26 mouse cellular contexts compared by ENCODE assay signal in the genomic region with DNA sequence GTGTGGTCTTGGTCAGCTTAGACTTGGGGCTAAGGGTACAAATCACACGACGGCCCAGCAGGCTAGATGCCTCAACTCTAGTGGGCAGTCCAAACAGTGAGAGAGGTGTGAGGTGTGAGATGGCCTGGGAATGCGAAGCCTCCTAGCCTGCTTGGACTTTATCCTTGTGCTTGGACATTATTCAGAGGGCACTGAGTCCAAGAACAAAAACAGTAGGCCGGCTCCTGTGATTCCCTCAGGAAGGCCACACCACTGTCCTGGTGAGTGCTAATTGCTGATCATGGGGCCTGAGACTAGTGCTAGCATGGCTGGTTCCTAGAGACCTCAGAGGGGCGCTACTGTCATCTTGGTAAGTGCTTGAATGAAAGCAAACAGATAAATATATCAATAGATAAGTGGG. TPM values are rescaled to one million over a fixed set of nuclear protein-coding genes. Genes with fewer than 3 reads are reported as not detected.
DNase-seq lines count a peak whose midpoint lies in the region; ATAC-seq and TF ChIP-seq lines count a peak whose summit lies in the region.
"Had no signal": no experiment of that assay in that cellular context is flagged by ENCODE, and none has a peak within 500 bp of the region (broad histone marks: within the 10 kb centered on the region; RNA-seq: fewer than 3 reads in every experiment).

No protein-coding gene starts in this region.

- TF ChIP-seq CTCF in gastrocnemius, adult 2 months (IDR thresholded peaks at IDR 0.05), result no peak

- 82% methylated on average over 5 of the region's 5 CpGs for WGBS in midbrain, embryonic 11.5 days
- 87% methylated on average over 5 of the region's 5 CpGs for WGBS in midbrain, embryonic 15.5 days
- WGBS in kidney, embryonic 15.5 days, result 77% methylated on average over 5 of the region's 5 CpGs

- no peaks in the 10 kb centered on the region for H3K9me3 ChIP-seq in midbrain, embryonic 11.5 days (ENCODE audit: control insufficient read depth, low read length)
- no peaks in the 10 kb centered on the region for H3K9me3 ChIP-seq in midbrain, embryonic 15.5 days
- H3K9me3 ChIP-seq in kidney, embryonic 15.5 days (replicated peaks), result no peaks in the 10 kb centered on the region
- H3K9me3 ChIP-seq: embryonic facial prominence, embryonic 12.5 days; heart, embryonic 15.5 days; hindbrain, embryonic 15.5 days; liver, embryonic 13.5 days; lung, embryonic 15.5 days had no signal

- H3K9ac ChIP-seq in midbrain, embryonic 11.5 days (ENCODE audit: low read length), result no peak overlapping the region
- no peak overlapping the region for H3K9ac ChIP-seq in midbrain, embryonic 15.5 days
- no peak overlapping the region for H3K9ac ChIP-seq in kidney, embryonic 15.5 days
- H3K9ac ChIP-seq: embryonic facial prominence, embryonic 12.5 days; heart, embryonic 15.5 days; hindbrain, embryonic 15.5 days; liver, embryonic 13.5 days; lung, embryonic 15.5 days had no signal

- no peak overlapping the region for H3K4me2 ChIP-seq in midbrain, embryonic 11.5 days
- H3K4me2 ChIP-seq in midbrain, embryonic 15.5 days, result no peak overlapping the region
- H3K4me2 ChIP-seq in kidney, embryonic 15.5 days, result 0 out of 2 replicates have a peak overlapping the region, but pooled peaks have one; percentile 2
- H3K4me2 ChIP-seq: embryonic facial prominence, embryonic 12.5 days; heart, embryonic 15.5 days; hindbrain, embryonic 15.5 days; liver, embryonic 13.5 days; lung, embryonic 15.5 days had no signal

- intact Hi-C loops in gastrocnemius, adult 2 months (cut with DNase I), result no loop called here
- intact Hi-C loops in heart, postnatal 14 days (cut with DNase I), result no loop called here

- H3K4me1 ChIP-seq in midbrain, embryonic 11.5 days (ENCODE audit: control insufficient read depth, insufficient read depth, low read length), result peaks cover 2% of the 10 kb centered on the region; the same call in 1 of the 2 replicates
- H3K4me1 ChIP-seq in midbrain, embryonic 15.5 days, result peaks cover 11% of the 10 kb centered on the region
- peaks cover 34% of the 10 kb centered on the region for H3K4me1 ChIP-seq in kidney, embryonic 15.5 days
- H3K4me1 ChIP-seq: heart, embryonic 15.5 days had no signal

- H3K27me3 ChIP-seq in midbrain, embryonic 11.5 days (ENCODE audit: control insufficient read depth, insufficient read depth, low read length), result no peaks in the 10 kb centered on the region
- no peaks in the 10 kb centered on the region for H3K27me3 ChIP-seq in midbrain, embryonic 15.5 days (replicated peaks)
- H3K27me3 ChIP-seq in kidney, embryonic 15.5 days, result no peaks in the 10 kb centered on the region
- H3K27me3 ChIP-seq: embryonic facial prominence, embryonic 12.5 days; hindbrain, embryonic 15.5 days; lung, embryonic 15.5 days had no signal

- peak; percentile 33 for DNase-seq in midbrain, embryonic 11.5 days (ENCODE audit: low spot score, missing footprints)
- DNase-seq in kidney, postnatal 36 days, result peak; percentile 77 to 89
- no peak for DNase-seq in gastrocnemius, adult 2 months
- no peak for DNase-seq in heart, postnatal 14 days
- DNase-seq in layer of hippocampus, postnatal 10 days (ENCODE audit: low spot score in 2 of 2), result no peak
- DNase-seq in lung, postnatal 25 days (ENCODE audit: low spot score), result no peak
- DNase-seq: cerebellum, adult 18-20 months; cerebellum, postnatal 25 days; gastrocnemius, postnatal 36 days; heart, postnatal 4 days; layer of hippocampus, adult 9-11 months; liver, embryonic 13.5 days; thymus, postnatal 36 days had no signal

- no peak for ATAC-seq in midbrain, embryonic 11.5 days (ENCODE audit: low FRiP score)
- ATAC-seq in midbrain, embryonic 15.5 days (replicated peaks), result no peak
- ATAC-seq in kidney, embryonic 15.5 days (replicated peaks; ENCODE audit: low FRiP score), result no peak

- no peaks in the 10 kb centered on the region for H3K36me3 ChIP-seq in midbrain, embryonic 11.5 days (ENCODE audit: control insufficient read depth, insufficient read depth, low read length)
- no peaks in the 10 kb centered on the region for H3K36me3 ChIP-seq in midbrain, embryonic 15.5 days (replicated peaks)
- H3K36me3 ChIP-seq in kidney, embryonic 15.5 days, result no peaks in the 10 kb centered on the region
- H3K36me3 ChIP-seq: embryonic facial prominence, embryonic 12.5 days; heart, embryonic 15.5 days; hindbrain, embryonic 15.5 days; liver, embryonic 13.5 days; lung, embryonic 15.5 days had no signal

- H3K4me3 ChIP-seq in midbrain, embryonic 11.5 days (ENCODE audit: low read depth, low read length), result no peak overlapping the region
- H3K4me3 ChIP-seq in midbrain, embryonic 15.5 days, result no peak overlapping the region
- H3K4me3 ChIP-seq in kidney, embryonic 15.5 days (replicated peaks), result no peak overlapping the region
- no peak overlapping the region for H3K4me3 ChIP-seq in gastrocnemius, adult 2 months
- H3K4me3 ChIP-seq: embryonic facial prominence, embryonic 12.5 days; heart, embryonic 15.5 days; hindbrain, embryonic 15.5 days; left cerebral cortex, adult 2 months; liver, embryonic 13.5 days; lung, embryonic 15.5 days had no signal

- no peak overlapping the region for H3K27ac ChIP-seq in midbrain, embryonic 11.5 days (ENCODE audit: low read depth, low read length)
- H3K27ac ChIP-seq in midbrain, embryonic 15.5 days, result no peak overlapping the region
- H3K27ac ChIP-seq in kidney, embryonic 15.5 days, result 0 out of 2 replicates have a peak overlapping the region, but pooled peaks have one; percentile 46
- no peak overlapping the region for H3K27ac ChIP-seq in gastrocnemius, adult 2 months
- H3K27ac ChIP-seq: embryonic facial prominence, embryonic 12.5 days; heart, embryonic 15.5 days; hindbrain, embryonic 15.5 days; liver, embryonic 13.5 days; lung, embryonic 15.5 days; macrophage had no signal

RNA-seq across cellular contexts. Expression of a gene that starts 15.4 kb away (rescaled TPM):
- polyA plus RNA-seq in midbrain, embryonic 11.5 days (2014; fragmentation: Nextera tagmentation; extraction: Ambion mirVana), result 8.0 and 10.7 TPM in 2 replicates
- polyA plus RNA-seq in midbrain, embryonic 15.5 days (2015; fragmentation: Nextera tagmentation; extraction: Ambion mirVana), result 15.5 and 16.3 TPM in 2 replicates
- polyA plus RNA-seq in kidney, embryonic 15.5 days (2015; fragmentation: Nextera tagmentation; extraction: Ambion mirVana), result 6.4 and 7.3 TPM in 2 replicates
- under 1 TPM; 0.61 to 0.78 TPM for total RNA-seq in gastrocnemius, adult 2 months (2021)
- total RNA-seq in heart, postnatal 14 days (2021), result 1 to 10 TPM; 1.6 to 2.0 TPM
- total RNA-seq in layer of hippocampus, postnatal 10 days (2021), result 10 to 100 TPM; 85.8 to 89.8 TPM

RNA-seq across cellular contexts. Expression of a gene that starts 44.9 kb away (rescaled TPM):
- 35.5 and 40.8 TPM in 2 replicates for polyA plus RNA-seq in midbrain, embryonic 11.5 days (2014; fragmentation: Nextera tagmentation; extraction: Ambion mirVana)
- polyA plus RNA-seq in midbrain, embryonic 15.5 days (2015; fragmentation: Nextera tagmentation; extraction: Ambion mirVana), result 35.8 and 39.3 TPM in 2 replicates
- polyA plus RNA-seq in kidney, embryonic 15.5 days (2015; fragmentation: Nextera tagmentation; extraction: Ambion mirVana), result 35.3 and 37.6 TPM in 2 replicates
- 10 to 100 TPM; 20.6 to 24.6 TPM for total RNA-seq in gastrocnemius, adult 2 months (2021)
- total RNA-seq in heart, postnatal 14 days (2021), result 10 to 100 TPM; 31.0 to 33.0 TPM
- 10 to 100 TPM; 32.3 to 34.3 TPM for total RNA-seq in layer of hippocampus, postnatal 10 days (2021)

RNA-seq across cellular contexts. Expression of a gene that starts 46.7 kb away (rescaled TPM):
- not detected in 2 replicates for polyA plus RNA-seq in midbrain, embryonic 11.5 days (2014; fragmentation: Nextera tagmentation; extraction: Ambion mirVana)
- polyA plus RNA-seq in midbrain, embryonic 15.5 days (2015; fragmentation: Nextera tagmentation; extraction: Ambion mirVana), result 2.3 TPM in 1 of 2 replicates, not detected in the other
- not detected in 2 replicates for polyA plus RNA-seq in kidney, embryonic 15.5 days (2015; fragmentation: Nextera tagmentation; extraction: Ambion mirVana)
- 10 to 100 TPM; 10.3 to 12.7 TPM for total RNA-seq in gastrocnemius, adult 2 months (2021)
- total RNA-seq in heart, postnatal 14 days (2021), result 10 to 100 TPM in 1 of 2 experiments, 1 to 10 TPM in 1; 3.4 to 24.9 TPM
- total RNA-seq in layer of hippocampus, postnatal 10 days (2021), result 10 to 100 TPM; 21.1 to 23.0 TPM
- total RNA-seq: ES-E14; neutrophil, adult 5-6 weeks had no signal
- polyA plus RNA-seq: forebrain, embryonic 11.5 days; heart, embryonic 15.5 days; hindbrain, embryonic 15.5 days; intestine, embryonic 14.5 days; limb, embryonic 14.5 days; liver, embryonic 13.5 days; lung, embryonic 15.5 days; macrophage had no signal

RNA-seq across cellular contexts. Expression of a gene that starts 56.0 kb away (rescaled TPM):
- 24.9 and 29.4 TPM in 2 replicates for polyA plus RNA-seq in midbrain, embryonic 11.5 days (2014; fragmentation: Nextera tagmentation; extraction: Ambion mirVana)
- polyA plus RNA-seq in midbrain, embryonic 15.5 days (2015; fragmentation: Nextera tagmentation; extraction: Ambion mirVana), result 42.5 and 43.5 TPM in 2 replicates
- polyA plus RNA-seq in kidney, embryonic 15.5 days (2015; fragmentation: Nextera tagmentation; extraction: Ambion mirVana), result 34.6 and 39.1 TPM in 2 replicates
- 10 to 100 TPM; 13.0 to 16.1 TPM for total RNA-seq in gastrocnemius, adult 2 months (2021)
- 10 to 100 TPM; 27.8 to 32.4 TPM for total RNA-seq in heart, postnatal 14 days (2021)
- total RNA-seq in layer of hippocampus, postnatal 10 days (2021), result 10 to 100 TPM; 28.2 to 35.0 TPM

Comparison
In these comparisons a context has a peak if more than half of its experiments do, and no peak if none do; other contexts are left out.
1. DNase-seq: peak in midbrain, embryonic 11.5 days (single experiment) and kidney, postnatal 36 days (2 of 2); none in gastrocnemius, adult 2 months (single experiment), heart, postnatal 14 days (0 of 2), layer of hippocampus, postnatal 10 days (0 of 2) and lung, postnatal 25 days (single experiment).
2. RNA of a gene that starts 15.4 kb away (total RNA-seq): 85.8 to 89.8 TPM in layer of hippocampus, postnatal 10 days; 1.6 to 2.0 TPM in heart, postnatal 14 days and 0.61 to 0.78 TPM in gastrocnemius, adult 2 months; every median in the first group is over 10 times any median in the second.